Mouse (Mus musculus): Measurements from ENCODE around the gene Rnf135. TPM values are rescaled to one million over a fixed set of nuclear protein-coding genes. Genes with fewer than 3 reads are reported as not detected.

Rnf135 gene
- total and polyA plus RNA-seq, 3 experiments, result 5.2 to 8.0 TPM; not detected in 1

DNA sequence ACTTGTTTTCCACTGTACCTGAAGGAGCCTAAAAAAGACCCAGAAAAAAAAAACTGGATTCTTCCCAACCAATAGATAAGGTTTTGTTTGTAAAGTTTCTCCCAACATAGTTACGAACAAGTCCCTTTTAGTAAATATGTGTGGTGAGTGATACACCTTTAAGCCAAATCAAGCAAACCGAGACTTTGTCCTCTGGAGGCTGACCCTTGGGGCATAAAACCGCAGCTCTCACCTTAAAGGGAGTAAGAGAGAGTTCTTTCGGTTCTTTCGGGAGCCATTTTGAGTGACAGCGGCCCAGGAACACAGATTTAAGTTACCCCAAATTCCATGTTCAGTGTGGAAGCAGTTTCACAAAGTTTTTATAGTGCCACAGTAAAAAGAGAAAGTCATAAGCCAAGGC lies 18.6 kb downstream of the Rnf135 start:
- Histone ChIP-seq H3K27ac (ENCODE audit: control insufficient read depth, low read depth, low read length) (no peak overlapping the region), H3K9ac (ENCODE audit: control insufficient read depth, low read depth, low read length, poor library complexity, severe bottlenecking) (no peak overlapping the region), H3K79me2 (ENCODE audit: control insufficient read depth, insufficient read depth, low read length, poor library complexity) (no peaks in the 10 kb centered on the region), H3K4me3 (ENCODE audit: control insufficient read depth in 1 of 2, insufficient read depth in 1 of 2, low read depth in 2 of 2, low read length in 2 of 2) (no peak overlapping the region), H3K4me1 (ENCODE audit: control insufficient read depth in 1 of 2, insufficient read depth in 2 of 2, low read length in 2 of 2) (no peaks in the 10 kb centered on the region), H3K27me3 (ENCODE audit: control insufficient read depth in 1 of 2, insufficient read depth in 2 of 2, low read length in 2 of 2) (no peaks in the 10 kb centered on the region), H3K36me3 (ENCODE audit: control insufficient read depth in 1 of 2, insufficient read depth in 2 of 2, low read length in 2 of 2) (no peaks in the 10 kb centered on the region), H3K9me3 (replicated peaks; ENCODE audit: insufficient read depth, low read length) (no peaks in the 10 kb centered on the region)
- no peak for DNase-seq (ENCODE audit: low read depth, low spot score)
- TF ChIP-seq TBP (IDR thresholded peaks at IDR 0.05; ENCODE audit: low read depth, low read length) (no peak), EP300 (IDR thresholded peaks at IDR 0.05; ENCODE audit: low read depth in 1 of 2, low read length in 2 of 2) (no peak), RCOR1 (IDR thresholded peaks at IDR 0.05; ENCODE audit: low read depth, low read length) (no peak), MYB (IDR thresholded peaks at IDR 0.05; ENCODE audit: low read depth, low read length) (no peak), MAZ (IDR thresholded peaks at IDR 0.05; ENCODE audit: low read depth, low read length) (no peak), MAFK (IDR thresholded peaks at IDR 0.05; ENCODE audit: borderline replicate concordance, low read depth, low read length) (no peak), USF1 (IDR thresholded peaks at IDR 0.05; ENCODE audit: low read depth, low read length) (no peak), ZKSCAN1 (IDR thresholded peaks at IDR 0.05; ENCODE audit: low read depth, low read length) (no peak)

DNA sequence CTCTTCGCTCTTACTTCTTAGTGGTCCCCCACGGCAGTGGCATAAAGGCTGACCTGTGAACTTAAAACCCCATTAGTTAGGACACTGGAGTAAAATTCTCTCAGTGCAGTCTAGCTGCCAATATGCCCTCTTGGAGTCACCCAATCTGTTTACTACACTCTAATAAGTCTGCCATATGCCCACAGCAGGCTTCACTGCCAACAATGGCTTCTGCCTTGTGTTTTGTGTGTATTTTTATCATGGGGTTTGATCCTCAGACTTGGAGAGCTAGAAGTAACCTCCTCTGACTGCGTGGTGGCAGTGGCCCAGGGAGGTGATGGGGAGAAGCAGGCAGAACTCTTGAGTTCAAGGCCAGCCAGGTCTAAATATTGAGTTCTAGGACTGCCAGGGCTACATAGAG lies 20.4 kb downstream of the Rnf135 start:
- H3K36me3 ChIP-seq (ENCODE audit: control insufficient read depth in 1 of 2, insufficient read depth in 2 of 2, low read length in 2 of 2), result no peaks in the 10 kb centered on the region
- H3K4me1 ChIP-seq (ENCODE audit: control insufficient read depth in 1 of 2, insufficient read depth in 2 of 2, low read length in 2 of 2), result no peaks in the 10 kb centered on the region; a peak in 1 of 4 replicates
- H3K9ac ChIP-seq (ENCODE audit: control insufficient read depth, low read depth, low read length, poor library complexity, severe bottlenecking), result no peak overlapping the region
- TF ChIP-seq CHD2 (IDR thresholded peaks at IDR 0.05; ENCODE audit: low read length) (no peak), POLR2AphosphoS2 (IDR thresholded peaks at IDR 0.05; ENCODE audit: low read length) (no peak), POLR2AphosphoS5 (IDR thresholded peaks at IDR 0.05; ENCODE audit: borderline replicate concordance, low read depth, low read length) (no peak), MYC (IDR thresholded peaks at IDR 0.05; ENCODE audit: low read depth, low read length) (no peak), ZMIZ1 (IDR thresholded peaks at IDR 0.05; ENCODE audit: low read depth, low read length) (no peak), UBTF (IDR thresholded peaks at IDR 0.05; ENCODE audit: borderline replicate concordance, insufficient read depth, low read depth, low read length) (no peak), TBP (IDR thresholded peaks at IDR 0.05; ENCODE audit: low read depth, low read length) (no peak), ZNF384 (IDR thresholded peaks at IDR 0.05; ENCODE audit: low read depth, low read length) (no peak), MEF2A (IDR thresholded peaks at IDR 0.05; ENCODE audit: extremely low read depth, insufficient replicate concordance, low read depth, low read length, poor library complexity, severe bottlenecking) (no peak)
- H3K4me3 ChIP-seq (ENCODE audit: control insufficient read depth in 1 of 2, insufficient read depth in 1 of 2, low read depth in 2 of 2, low read length in 2 of 2), result no peak overlapping the region
- H3K27me3 ChIP-seq (ENCODE audit: control insufficient read depth in 1 of 2, insufficient read depth in 2 of 2, low read length in 2 of 2), result no peaks in the 10 kb centered on the region
- H3K9me3 ChIP-seq (replicated peaks; ENCODE audit: insufficient read depth, low read length), result no peaks in the 10 kb centered on the region
- DNase-seq (ENCODE audit: low read depth, low spot score), result no peak
- H3K79me2 ChIP-seq (ENCODE audit: control insufficient read depth, insufficient read depth, low read length, poor library complexity), result peaks cover under 1% of the 10 kb centered on the region; the same call in 1 of the 2 replicates
- H3K27ac ChIP-seq (ENCODE audit: control insufficient read depth, low read depth, low read length), result no peak overlapping the region
